Mouse (Mus musculus): ENCODE measurements around the gene Nacc2. TPM values are rescaled to one million over a fixed set of nuclear protein-coding genes. Genes with fewer than 3 reads are reported as not detected.

Gene Nacc2
- total RNA-seq, 2 experiments from 2014 or later, result 41.4 to 44.0 TPM

DNA sequence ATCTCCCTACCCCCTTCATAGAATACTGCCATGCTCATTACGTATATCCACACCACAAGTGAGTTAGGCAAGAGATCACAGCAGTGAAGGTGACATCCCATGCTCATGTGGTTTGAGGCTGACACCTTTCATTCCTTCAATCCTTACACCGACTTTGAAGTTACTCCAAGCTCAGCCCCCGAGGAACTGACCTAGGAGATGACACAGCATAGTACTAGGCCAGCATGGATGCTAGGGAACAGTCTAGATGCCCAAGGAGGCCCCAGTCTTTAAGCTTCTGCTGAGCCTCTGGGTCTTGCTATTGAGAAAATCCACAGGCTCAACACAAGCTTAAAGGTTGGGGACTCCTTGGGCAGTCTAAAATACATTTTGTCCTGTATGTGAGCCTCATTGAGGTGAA, 103.1 kb downstream of the Nacc2 start:
- DNase-seq (ENCODE audit: low spot score in 2 of 2), result no peak

DNA sequence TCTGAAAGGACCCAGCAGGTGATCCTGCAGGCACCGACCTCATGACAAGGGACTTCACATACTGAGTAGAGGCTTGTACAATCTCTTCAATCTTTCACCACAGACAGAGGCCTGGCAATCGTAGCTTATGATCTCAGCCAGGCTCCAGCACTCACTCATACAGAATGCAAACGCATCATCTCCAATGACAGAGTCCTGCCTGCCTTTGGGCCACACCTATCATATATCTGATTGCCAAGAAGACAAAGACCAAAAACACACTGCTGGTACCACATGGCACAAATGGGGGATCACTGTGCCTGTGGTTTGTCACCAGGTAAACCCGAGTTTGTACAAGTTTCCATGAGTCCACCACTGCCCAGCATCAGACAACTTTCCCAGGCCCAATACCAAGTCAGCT, 105.7 kb downstream of the Nacc2 start:
- DNase-seq (ENCODE audit: low spot score in 2 of 2), result no peak

DNA sequence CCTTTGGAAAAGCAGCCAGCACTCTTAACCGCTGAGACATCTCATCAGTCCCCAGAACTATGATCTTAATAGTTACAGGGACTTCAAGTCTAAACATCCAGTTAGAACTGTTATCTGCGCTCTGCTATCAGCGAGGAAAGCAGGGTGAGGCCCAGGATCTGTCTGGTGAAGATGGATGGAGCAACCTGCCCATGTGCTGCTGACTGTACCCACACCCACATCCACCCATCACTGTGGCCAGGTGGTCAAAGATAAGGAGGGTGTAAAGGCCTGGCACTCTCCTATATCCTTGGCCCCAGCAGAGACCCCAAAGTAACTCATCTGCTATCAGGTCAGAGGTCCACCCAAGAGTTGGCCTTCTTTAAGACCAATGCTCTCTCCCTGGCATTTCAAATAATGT, 109.3 kb downstream of the Nacc2 start:
- DNase-seq (ENCODE audit: low spot score in 2 of 2), result no peak

DNA sequence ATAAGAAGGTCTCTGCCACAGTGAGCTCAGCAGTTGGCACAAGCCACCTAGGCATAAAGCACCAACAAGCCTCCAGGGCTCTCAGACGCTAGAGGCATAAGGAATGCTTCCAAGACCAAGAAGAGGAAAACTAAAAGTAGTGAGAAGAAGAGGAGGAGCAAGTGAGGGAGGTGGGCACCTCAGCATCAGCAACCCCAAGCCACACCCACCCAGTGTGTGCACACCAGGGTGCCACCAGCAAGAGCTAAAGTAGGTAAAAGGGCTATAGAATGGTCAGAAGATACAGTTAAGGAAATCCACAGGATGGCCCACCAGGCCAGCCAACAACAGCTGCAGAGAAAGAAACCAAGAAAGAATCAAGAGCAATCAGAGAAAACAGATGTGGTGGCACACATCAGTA, 111.6 kb downstream of the Nacc2 start:
- no peak for DNase-seq (ENCODE audit: low spot score in 2 of 2)

Other genes with a start within 250 kb of the Nacc2 start
- gene Camsap1, start 139.9 kb downstream of the Nacc2 start, total RNA-seq (2021), result 10 to 100 TPM; 35.3 to 37.5 TPM
- gene Ubac1, start 101.5 kb downstream of the Nacc2 start, total RNA-seq (2021), result 10 to 100 TPM; 30.4 to 44.8 TPM
- gene Lhx3, start 85.1 kb upstream of the Nacc2 start, total RNA-seq (2021), result 1 to 10 TPM in 1 of 2 experiments, not detected in 1; 3.2 TPM
- 10 to 100 TPM; 16.0 to 17.9 TPM for gene Qsox2, start 114.3 kb upstream of the Nacc2 start, total RNA-seq (2021)
- gene Ccdc187, start 171.3 kb upstream of the Nacc2 start, total RNA-seq (2021), result under 1 TPM; 0.50 to 0.74 TPM
- 10 to 100 TPM; 10.7 to 14.0 TPM for gene Gpsm1, start 192.3 kb upstream of the Nacc2 start, total RNA-seq (2021)
- 10 to 100 TPM; 21.4 to 27.0 TPM for gene Dnlz, start 228.9 kb upstream of the Nacc2 start, total RNA-seq (2021)
- 1 to 10 TPM; 1.9 to 2.0 TPM for gene Card9, start 237.7 kb upstream of the Nacc2 start, total RNA-seq (2021)